Mouse (Mus musculus) G1E (cell line): ENCODE results near the gene Nepn.

Experiments used
- CTCF ChIP-seq: IDR thresholded peaks from 2 replicates; pipeline ENCODE4 v1.5.1; 2012; ENCODE audit warnings: low read depth, low read length, inconsistent platforms, mixed read lengths
- GATA1 ChIP-seq: IDR thresholded peaks from 2 replicates; pipeline ENCODE4 v1.6.1; 2012; ENCODE audit warnings: borderline replicate concordance, low read length, inconsistent platforms, mixed read lengths
- GATA2 ChIP-seq: IDR thresholded peaks from 2 replicates; pipeline ENCODE4 v1.6.1; 2012; ENCODE audit warnings: low read depth, low read length, inconsistent platforms, borderline replicate concordance
- POLR2AphosphoS5 ChIP-seq: IDR thresholded peaks from 2 replicates; pipeline ENCODE4 v1.6.1; 2012; ENCODE audit warnings: low read depth, low read length, inconsistent platforms; ENCODE audit not compliant: insufficient replicate concordance
- TAL1 ChIP-seq: conservative IDR thresholded peaks from 2 replicates; pipeline ENCODE4 v1.6.1; 2012; ENCODE audit warnings: low read depth, low read length, inconsistent platforms, mixed read lengths

- TF ChIP-seq CTCF (no peak), TAL1 (no peak), POLR2AphosphoS5 (no peak), GATA1 (no peak), GATA2 (no peak)
Measured at GRCm38 (mm10) chr10:52360862-52361609, 27.7 kb upstream of the Nepn start.
